In the genomic region with DNA sequence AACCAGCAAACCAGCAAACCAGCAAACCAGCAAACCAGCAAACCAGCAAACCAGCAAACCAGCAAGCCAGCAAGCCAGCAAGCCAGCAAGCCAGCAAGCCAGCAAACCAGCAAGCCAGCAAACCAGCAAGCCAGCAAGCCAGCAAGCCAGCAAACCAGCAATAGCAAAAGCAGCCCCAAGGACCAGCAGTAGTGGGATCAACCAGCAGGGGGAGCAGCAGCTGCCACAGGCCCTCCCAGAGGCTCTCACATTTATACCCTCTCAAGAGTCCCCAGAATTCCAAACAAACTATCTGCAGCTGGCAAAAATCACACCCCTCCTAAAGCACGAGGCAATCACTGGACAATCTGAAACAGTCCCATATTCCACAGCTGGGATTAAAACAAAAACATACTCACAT, we compare ENCODE assay signal across 9 mouse cellular contexts.
A peak's percentile ranks its signal among the peaks of the same experiment; 100 is the strongest.
DNase-seq lines count a peak whose midpoint lies in the region; ATAC-seq and TF ChIP-seq lines count a peak whose summit lies in the region.
"Had no signal": no experiment of that assay in that cellular context is flagged by ENCODE, and none has a peak within 500 bp of the region (broad histone marks: within the 10 kb centered on the region; RNA-seq: fewer than 3 reads in every experiment).

No protein-coding gene starts in this region.

- no peaks in the 10 kb centered on the region for H3K36me3 ChIP-seq in forebrain, postnatal 0 days (ENCODE audit: insufficient read depth)
- no peaks in the 10 kb centered on the region for H3K36me3 ChIP-seq in forebrain, embryonic 15.5 days
- H3K36me3 ChIP-seq in E14TG2a.4 (ENCODE audit: insufficient read depth, low read length) = no peaks in the 10 kb centered on the region
- H3K36me3 ChIP-seq: liver, embryonic 15.5 days had no signal

- H3K4me2 ChIP-seq in forebrain, postnatal 0 days (ENCODE audit: low read depth) = no peak overlapping the region
- no peak overlapping the region for H3K4me2 ChIP-seq in forebrain, embryonic 15.5 days (replicated peaks)
- H3K4me2 ChIP-seq: liver, embryonic 15.5 days had no signal

- no peak overlapping the region for H3K9ac ChIP-seq in forebrain, postnatal 0 days
- no peak overlapping the region for H3K9ac ChIP-seq in forebrain, embryonic 15.5 days (replicated peaks)
- H3K9ac ChIP-seq: liver, embryonic 15.5 days had no signal

- no peaks in the 10 kb centered on the region for H3K27me3 ChIP-seq in forebrain, postnatal 0 days (ENCODE audit: insufficient read depth, low read length)
- H3K27me3 ChIP-seq in forebrain, embryonic 15.5 days = no peaks in the 10 kb centered on the region
- peaks cover 7% of the 10 kb centered on the region; the same call in 1 of the 2 replicates for H3K27me3 ChIP-seq in E14TG2a.4 (ENCODE audit: insufficient read depth, low read length)
- no peaks in the 10 kb centered on the region for H3K27me3 ChIP-seq in cerebellum, adult 2 months (ENCODE audit: control insufficient read depth, insufficient read depth, low read length)
- H3K27me3 ChIP-seq: liver, embryonic 15.5 days had no signal

- no peak overlapping the region for H3K4me3 ChIP-seq in forebrain, postnatal 0 days (ENCODE audit: low read depth, low read length)
- H3K4me3 ChIP-seq in forebrain, embryonic 15.5 days = no peak overlapping the region
- H3K4me3 ChIP-seq in E14TG2a.4 (replicated peaks; ENCODE audit: low read length) = no peak overlapping the region
- no peak overlapping the region for H3K4me3 ChIP-seq in cerebellum, adult 2 months (replicated peaks; ENCODE audit: insufficient read depth, low read depth, low read length)
- H3K4me3 ChIP-seq: liver, embryonic 15.5 days had no signal

- intact Hi-C loops in gastrocnemius, postnatal 14 days (cut with DNase I; ENCODE audit: low total_unique reads) = no loop called here

- ATAC-seq in forebrain, postnatal 0 days = no peak
- ATAC-seq in forebrain, embryonic 15.5 days (replicated peaks) = no peak

- 30% methylated on average over 1 of the region's 1 CpGs for WGBS in forebrain, postnatal 0 days
- 36% methylated on average over 1 of the region's 1 CpGs for WGBS in forebrain, embryonic 15.5 days
- WGBS in cerebellum, adult 2 months = 56% methylated on average over 1 of the region's 1 CpGs

- no peaks in the 10 kb centered on the region for H3K4me1 ChIP-seq in forebrain, postnatal 0 days (ENCODE audit: insufficient read depth)
- peaks cover 3% of the 10 kb centered on the region; the same call in 1 of the 2 replicates for H3K4me1 ChIP-seq in forebrain, embryonic 15.5 days
- H3K4me1 ChIP-seq in E14TG2a.4 (replicated peaks; ENCODE audit: low read depth, low read length) = no peaks in the 10 kb centered on the region
- no peaks in the 10 kb centered on the region for H3K4me1 ChIP-seq in cerebellum, adult 2 months (ENCODE audit: control insufficient read depth, insufficient read depth, low read length)
- H3K4me1 ChIP-seq: liver, embryonic 15.5 days had no signal

- TF ChIP-seq POLR2A in cerebellum, adult 2 months (IDR thresholded peaks at IDR 0.05; ENCODE audit: borderline replicate concordance, insufficient read depth, low read length) = no peak

- no peaks in the 10 kb centered on the region for H3K9me3 ChIP-seq in forebrain, postnatal 0 days (ENCODE audit: low read length)
- H3K9me3 ChIP-seq in forebrain, embryonic 15.5 days = no peaks in the 10 kb centered on the region
- H3K9me3 ChIP-seq in E14TG2a.4 (ENCODE audit: low read length) = peaks cover 20% of the 10 kb centered on the region
- H3K9me3 ChIP-seq: liver, embryonic 15.5 days had no signal

- DNase-seq in forebrain, postnatal 0 days = peak; percentile 54
- DNase-seq in cerebellum, adult 2 months = peak; percentile 31 to 46
- peak; percentile 66 for DNase-seq in gastrocnemius, postnatal 14 days
- DNase-seq in layer of hippocampus, adult 9-11 months = peak; percentile 37
- peak; percentile 55 to 67 for DNase-seq in lung, postnatal 4 days
- DNase-seq in testis, postnatal 10 days (ENCODE audit: low spot score) = peak; percentile 78

- peak; percentile 55 for TF ChIP-seq CTCF in forebrain, postnatal 0 days (IDR thresholded peaks at IDR 0.05; ENCODE audit: low read depth)
- TF ChIP-seq CTCF in E14TG2a.4 (conservative IDR thresholded peaks at IDR 0.05; ENCODE audit: low read length) = peak; percentile 73
- no peak; the same call in 1 of the 2 replicates for TF ChIP-seq CTCF in cerebellum, adult 2 months (IDR thresholded peaks at IDR 0.05; ENCODE audit: borderline replicate concordance, insufficient read depth, low read depth, low read length)

- H3K27ac ChIP-seq in forebrain, postnatal 0 days (ENCODE audit: low read depth, low read length) = no peak overlapping the region
- H3K27ac ChIP-seq in forebrain, embryonic 15.5 days (replicated peaks) = no peak overlapping the region
- H3K27ac ChIP-seq in cerebellum, adult 2 months (ENCODE audit: insufficient read depth, low read length) = no peak overlapping the region
- H3K27ac ChIP-seq: liver, embryonic 15.5 days had no signal
